Mouse (Mus musculus): ENCODE data around the gene Wdfy3.
"Not testable (repeated sequence)": the region's sequence is repeated elsewhere in the genome, so short reads cannot be mapped to it uniquely, and the experiment has no call there.

Gene Wdfy3

GRCm38 (mm10) chr5:102069767-102070413 is at the start of gene Wdfy3:
Gene Wdfy3, minus strand, starts transcription at chr5:102069921.
- DNase-seq, result peak; percentile 92

GRCm38 (mm10) chr5:102113009-102113408 is 43.3 kb upstream of the Wdfy3 start:
- DNase-seq, result peak; percentile 26

- DNase-seq, result no peak
Measured at GRCm38 (mm10) chr5:102112034-102112433, 42.3 kb upstream of the Wdfy3 start.

DNA sequence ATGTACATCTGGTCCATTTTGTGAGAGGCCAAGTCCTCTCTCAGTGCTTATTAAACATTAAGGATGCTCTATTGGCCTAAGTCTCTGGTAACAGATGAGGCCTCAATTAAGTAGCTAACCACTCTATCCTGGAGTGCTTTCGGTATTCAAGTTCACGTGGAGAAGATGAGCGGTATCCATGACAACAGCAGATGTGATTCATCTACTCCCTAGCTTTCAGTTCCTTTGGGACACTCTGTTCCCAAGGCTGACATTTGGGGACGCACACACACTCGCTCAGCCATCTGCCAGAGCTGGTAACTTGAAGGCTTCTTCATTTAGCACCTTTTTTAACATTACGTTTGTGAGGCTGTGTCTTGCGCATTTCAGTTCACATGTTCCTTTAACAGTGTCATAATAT is 40.3 kb upstream of the Wdfy3 start:
- DNase-seq, result peak; percentile 73

DNA sequence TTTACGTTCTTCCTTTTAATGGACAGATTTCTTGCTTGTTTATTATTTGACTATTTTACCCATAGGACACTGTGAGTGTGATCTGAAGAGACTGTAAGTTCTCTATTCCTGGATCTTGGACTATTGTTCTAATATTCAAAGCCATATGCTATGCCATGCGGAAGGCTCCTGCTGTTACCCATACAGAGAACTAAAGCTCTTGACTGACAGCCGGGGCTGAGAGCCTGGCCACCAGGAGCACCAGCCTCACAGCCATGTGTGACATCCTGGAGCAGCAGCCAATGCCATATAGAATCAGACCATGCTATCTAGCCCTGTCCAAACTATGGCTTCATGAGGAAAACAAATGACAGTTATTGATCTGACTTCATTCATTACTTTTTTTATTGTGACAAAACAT is 36.2 kb upstream of the Wdfy3 start:
- DNase-seq, result no peak

DNA sequence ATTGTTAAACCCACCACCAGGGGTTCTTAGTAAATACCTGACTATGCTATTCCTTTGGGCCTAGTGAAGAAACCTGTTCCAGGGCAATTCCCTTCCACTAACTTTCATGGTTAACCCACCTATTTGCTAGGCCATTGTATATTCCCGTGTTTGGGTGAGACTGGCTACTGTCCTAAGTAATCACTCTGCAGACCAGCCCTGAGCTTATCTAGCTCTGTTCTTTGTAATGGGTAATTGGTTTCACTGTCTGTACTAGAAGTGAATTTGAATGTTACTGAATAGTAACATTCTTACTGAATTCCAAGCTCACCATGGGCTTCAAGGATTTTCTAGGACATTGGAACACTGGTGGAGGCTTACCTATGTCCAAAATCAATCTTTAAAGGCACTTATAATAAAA is 32.1 kb upstream of the Wdfy3 start:
- not testable (repeated sequence) for DNase-seq

DNA sequence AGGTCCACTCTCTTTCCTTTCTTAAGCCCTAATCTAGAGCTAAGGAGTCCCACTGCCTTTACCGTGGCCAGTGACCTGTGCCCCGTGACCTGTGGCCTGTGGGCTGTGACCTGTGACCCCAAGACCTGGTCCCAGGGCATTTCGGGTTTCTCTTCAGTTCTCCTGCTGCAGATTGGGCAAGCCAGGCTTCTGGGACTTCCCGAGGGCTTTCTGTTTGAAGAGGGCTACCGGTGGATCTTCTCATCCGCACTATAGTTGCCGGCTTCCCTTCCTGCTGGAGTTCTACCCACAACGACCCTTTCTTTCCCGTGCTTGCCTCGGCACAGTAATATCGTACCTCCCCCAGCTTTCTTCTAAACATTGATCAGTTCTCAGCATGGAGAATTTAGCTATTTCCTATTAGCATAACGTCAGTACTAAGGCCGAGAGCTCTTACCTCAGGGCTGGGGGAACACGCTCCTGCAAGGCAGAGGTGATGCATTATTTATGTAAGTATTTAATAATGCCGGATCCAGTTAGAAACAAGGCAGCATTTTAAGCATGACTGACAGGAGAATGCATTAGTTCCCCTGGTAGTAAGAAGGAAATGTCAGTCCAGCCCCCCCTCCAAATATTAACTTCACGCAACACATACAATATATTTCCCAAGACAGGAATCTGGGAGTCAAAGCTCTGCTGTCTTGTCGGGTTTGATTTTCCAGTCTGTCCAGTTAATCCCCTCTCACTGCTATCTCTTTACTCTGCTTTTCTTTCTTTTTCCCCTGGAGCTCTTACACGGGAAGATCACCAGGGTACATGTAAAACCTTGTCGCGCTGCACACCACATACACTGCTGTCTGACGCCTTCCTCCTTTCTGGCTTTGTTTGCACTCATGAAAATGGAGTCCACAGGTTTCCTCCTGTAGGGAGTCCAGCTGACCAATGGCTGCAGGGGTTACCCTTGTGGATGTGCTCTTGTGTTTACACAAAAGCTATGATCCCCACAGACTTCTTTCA is 30.8 kb upstream of the Wdfy3 start:
- DNase-seq, result no peak

- DNase-seq, result no peak
Measured at GRCm38 (mm10) chr5:102095576-102095975, 25.9 kb upstream of the Wdfy3 start.

GRCm38 (mm10) chr5:102090686-102091085 is 21.0 kb upstream of the Wdfy3 start:
- no peak for DNase-seq

DNA sequence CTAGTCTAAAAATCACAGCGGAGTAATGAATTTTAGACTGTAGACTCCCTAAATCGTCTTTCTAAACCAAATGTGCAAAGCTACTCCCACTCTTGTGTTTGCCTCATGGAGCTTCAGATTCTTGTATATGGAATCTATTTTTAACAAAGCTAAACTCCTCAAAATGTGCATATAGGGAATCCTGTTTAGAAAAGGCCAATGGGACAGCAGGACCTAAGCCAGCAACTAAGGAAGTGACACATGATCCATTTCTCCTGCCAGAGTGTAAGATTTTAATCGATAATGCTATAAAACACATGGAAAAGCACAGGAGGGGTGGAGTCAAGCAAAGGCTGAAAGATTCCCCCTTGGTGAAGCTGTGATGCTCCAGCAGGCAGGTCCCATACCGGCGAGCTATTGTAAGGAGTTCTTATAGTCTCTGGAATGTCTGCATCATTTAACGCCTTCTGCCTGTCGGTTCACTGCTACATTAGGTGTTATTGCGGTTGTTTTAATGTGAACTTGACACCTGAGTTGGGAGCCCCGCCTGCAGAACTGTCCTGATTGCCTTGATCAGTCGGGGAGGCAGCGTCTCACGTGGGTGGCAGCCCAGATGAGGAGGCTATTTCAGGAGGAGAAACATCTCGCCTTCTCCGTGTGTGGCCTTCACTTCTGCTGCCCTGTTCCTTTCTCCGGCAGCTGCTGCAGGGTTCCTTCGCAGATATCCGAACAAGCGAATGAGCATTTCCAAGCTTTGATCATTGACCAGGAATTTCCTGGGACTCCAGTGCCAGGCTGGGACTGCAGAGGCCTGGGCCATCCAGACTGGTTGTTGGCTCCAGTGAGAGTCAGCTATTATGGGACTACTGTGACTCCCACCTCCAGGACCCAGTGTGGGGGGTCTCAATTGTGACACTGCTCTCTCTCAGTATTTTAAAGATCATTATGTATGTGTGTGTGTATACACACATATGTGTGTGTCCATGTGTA is 15.3 kb upstream of the Wdfy3 start:
- peak; percentile 44 for DNase-seq

DNA sequence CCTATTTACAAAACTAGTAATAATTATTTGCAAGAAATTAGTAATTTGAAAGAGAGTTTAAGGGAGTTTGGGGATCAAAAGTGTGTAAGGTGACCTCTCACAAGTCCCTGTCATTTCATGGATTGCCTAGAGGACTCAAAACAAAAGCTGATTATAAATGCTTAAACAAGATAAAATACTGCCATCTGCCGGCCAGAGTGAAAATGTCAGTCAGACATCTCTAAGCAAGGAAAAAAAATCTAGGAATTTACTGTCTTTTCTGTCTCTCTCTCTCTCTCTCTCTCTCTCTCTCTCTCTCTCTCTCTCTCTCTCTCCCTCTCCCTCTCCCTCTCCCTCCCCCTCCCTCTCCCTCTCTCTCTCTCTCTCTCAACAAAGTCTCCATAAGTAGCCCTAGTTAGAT is 4.4 kb upstream of the Wdfy3 start:
- no peak for DNase-seq

DNA sequence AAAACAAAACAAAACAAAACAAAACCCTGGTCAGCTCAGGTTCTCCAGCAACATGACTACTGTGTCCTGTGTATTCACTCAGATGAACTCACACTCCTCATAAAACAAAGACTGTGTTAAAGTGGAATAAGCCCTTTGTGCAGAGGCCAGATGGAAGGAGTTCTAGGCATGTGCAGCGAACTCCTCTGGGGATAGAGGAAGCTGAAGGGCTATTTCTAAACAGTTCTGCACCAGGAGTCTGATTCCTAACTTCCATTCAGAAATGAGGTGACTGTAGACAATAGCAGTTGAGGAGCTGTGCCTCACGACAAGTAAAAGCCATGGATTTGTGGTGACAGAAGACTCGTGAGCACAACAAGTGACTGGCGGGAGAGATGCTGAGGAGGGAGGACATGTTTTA is 2.3 kb upstream of the Wdfy3 start:
- no peak for DNase-seq

DNA sequence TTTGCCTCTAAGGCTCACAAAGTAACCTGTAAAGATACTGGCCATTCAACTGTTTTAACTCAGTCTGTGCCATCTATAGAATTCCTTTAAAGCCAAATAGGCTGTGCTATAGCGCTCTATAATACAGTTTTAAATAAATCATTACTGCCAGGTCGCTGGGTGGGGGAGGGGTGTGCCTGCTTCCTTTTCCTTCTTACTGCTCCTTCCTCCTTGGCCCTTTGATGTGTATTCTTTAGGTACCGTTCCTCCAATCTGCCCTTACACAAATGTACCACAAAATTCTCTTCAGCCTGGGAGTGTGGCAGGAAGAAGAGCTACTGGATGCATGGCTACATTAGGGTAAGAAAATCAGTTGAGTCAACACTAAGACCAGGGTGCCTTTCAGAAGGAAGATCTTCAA is 1.5 kb upstream of the Wdfy3 start:
- DNase-seq, result no peak

- DNase-seq, result no peak
Measured at GRCm38 (mm10) chr5:102070788-102071187, 1.1 kb upstream of the Wdfy3 start.

DNA sequence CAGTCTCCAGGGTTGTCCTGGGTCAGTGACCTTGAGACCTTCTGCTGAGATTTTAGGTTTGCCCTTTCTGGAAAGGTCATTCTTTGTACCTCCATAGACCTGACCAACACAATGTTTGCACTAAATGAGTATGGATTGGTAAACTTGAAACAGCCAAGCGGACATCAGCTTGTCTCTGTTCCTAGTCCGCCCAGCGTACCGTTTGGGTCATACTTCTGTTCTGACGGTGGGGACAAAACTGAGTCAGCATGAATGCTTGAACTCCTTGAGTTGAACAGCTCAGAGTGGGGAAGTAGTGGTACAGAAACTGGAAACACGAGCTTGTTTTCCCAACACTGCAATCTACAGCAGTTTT is 670 bp upstream of the Wdfy3 start:
- no peak for DNase-seq

- peak; percentile 73 for DNase-seq
Measured at GRCm38 (mm10) chr5:102069051-102069766, 512 bp downstream of the Wdfy3 start.

GRCm38 (mm10) chr5:102066458-102066857 is 3.3 kb downstream of the Wdfy3 start:
- DNase-seq, result no peak

GRCm38 (mm10) chr5:102063013-102063752 is 6.5 kb downstream of the Wdfy3 start:
- DNase-seq, result no peak

GRCm38 (mm10) chr5:102061816-102062215 is 7.9 kb downstream of the Wdfy3 start:
- DNase-seq, result no peak

DNA sequence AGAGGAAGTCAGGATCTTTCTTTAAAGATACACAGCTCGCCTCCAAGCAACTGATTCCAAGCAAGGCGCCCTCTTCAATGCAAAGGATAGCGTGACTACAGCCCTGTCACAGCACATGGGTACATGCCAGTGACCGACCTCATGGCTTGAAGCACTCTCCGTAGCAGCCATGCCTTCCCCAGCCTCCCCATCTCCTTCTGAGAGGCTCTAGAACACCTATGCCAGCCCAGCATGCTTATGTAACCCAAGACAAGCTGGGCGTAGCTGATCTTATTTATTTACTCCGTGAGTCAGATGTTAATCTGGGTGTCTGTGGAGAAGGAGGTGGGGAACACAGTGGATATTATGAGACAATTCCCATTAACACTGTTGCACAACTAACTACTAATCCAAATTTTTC is 13.8 kb downstream of the Wdfy3 start:
- DNase-seq, result peak; percentile 42

- no peak for DNase-seq
Measured at GRCm38 (mm10) chr5:102055130-102055641, 14.5 kb downstream of the Wdfy3 start.
